Mouse (Mus musculus): ENCODE results near the gene Pik3cd. TPM values are rescaled to one million over a fixed set of nuclear protein-coding genes. Genes with fewer than 3 reads are reported as not detected.

The Pik3cd gene
- total and polyA plus RNA-seq, 3 experiments: 57.0 to 95.0 (median 72.1) TPM

DNA sequence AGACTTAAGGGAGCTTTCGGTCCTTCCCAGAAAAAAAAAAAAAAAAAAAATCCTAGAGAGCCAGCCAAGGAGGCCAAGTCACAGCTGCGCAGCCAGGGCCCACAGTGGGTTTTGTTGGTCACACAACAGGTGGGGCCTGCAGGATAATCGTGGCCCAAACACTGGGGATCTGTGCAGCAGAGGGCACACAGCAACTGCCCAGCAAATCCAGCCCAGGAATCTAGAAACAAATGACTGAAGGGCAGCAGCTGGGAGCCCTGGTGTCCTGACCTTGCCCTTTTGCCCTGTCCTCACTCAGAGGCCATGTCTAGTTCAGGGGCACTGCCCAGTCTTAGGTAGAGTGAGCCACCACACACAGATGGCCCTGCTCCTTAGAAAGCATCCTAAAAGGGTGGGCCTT lies 29.9 kb upstream of the Pik3cd start:
- in situ Hi-C loops (cut with MboI; ENCODE audit: low pct_ligation_motif_present, low pct_unique_long_range_greater_than_20kb, low sequenced_read_pairs): no loop called here
- H3K9me3 ChIP-seq (replicated peaks; ENCODE audit: low read length): no peaks in the 10 kb centered on the region
- DNase-seq (ENCODE audit: extremely low read depth): no peak
- H3K9ac ChIP-seq (ENCODE audit: insufficient read depth, low read depth): no peak overlapping the region
- H3K4me3 ChIP-seq (replicated peaks in 1 of 3; ENCODE audit: low read depth in 2 of 3, low read length in 2 of 3, poor library complexity in 1 of 3): no peak overlapping the region
- H3K36me3 ChIP-seq (replicated peaks in 1 of 2; ENCODE audit: control insufficient read depth in 1 of 2, insufficient read depth in 1 of 2, low read length in 1 of 2): peaks cover 39 to 82% of the 10 kb centered on the region in 2 experiments
- no peak overlapping the region for H3K27ac ChIP-seq (ENCODE audit: insufficient read depth, low read depth)
- peaks cover 14 to 50% of the 10 kb centered on the region in 2 experiments for H3K4me1 ChIP-seq (ENCODE audit: control insufficient read depth in 1 of 2, insufficient read depth in 2 of 2)
- dilution Hi-C loops (cut with MboI; ENCODE audit: extremely low pct_ligation_motif_present, extremely low pct_unique_long_range_greater_than_20kb, low sequenced_read_pairs): no loop called here
- no peaks in the 10 kb centered on the region for H3K27me3 ChIP-seq (replicated peaks)
- no peak overlapping the region for H3K4me2 ChIP-seq (ENCODE audit: insufficient read depth, low read depth, poor library complexity, severe bottlenecking)
- peaks cover 41% of the 10 kb centered on the region for H3K79me2 ChIP-seq (replicated peaks; ENCODE audit: control insufficient read depth, extremely low read depth, insufficient read depth, poor library complexity, severe bottlenecking)
- TF ChIP-seq CHD1 (IDR thresholded peaks at IDR 0.05; ENCODE audit: low read depth, low read length): no peak
- no peak for TF ChIP-seq ETS1 (conservative IDR thresholded peaks at IDR 0.05; ENCODE audit: low read depth, low read length)
- no peak for TF ChIP-seq MAZ (IDR thresholded peaks at IDR 0.05; ENCODE audit: low read depth, low read length)
- no peak for TF ChIP-seq GABPA (IDR thresholded peaks at IDR 0.05; ENCODE audit: insufficient replicate concordance, low read depth, low read length)
- no peak for TF ChIP-seq SIN3A (IDR thresholded peaks at IDR 0.05; ENCODE audit: low read length)
- no peak for TF ChIP-seq JUND (conservative IDR thresholded peaks at IDR 0.05; ENCODE audit: low read depth, low read length)
- TF ChIP-seq POLR2A (IDR thresholded peaks at IDR 0.05; ENCODE audit: low read depth, low read length): no peak
- TF ChIP-seq CTCF (conservative IDR thresholded peaks at IDR 0.05 in 1 of 2, IDR thresholded peaks at IDR 0.05 in 1 of 2; ENCODE audit: low read depth in 2 of 2, low read length in 2 of 2): no peak
- no peak for TF ChIP-seq NELFE (IDR thresholded peaks at IDR 0.05; ENCODE audit: low read depth, low read length)
- TF ChIP-seq ZC3H11A (IDR thresholded peaks at IDR 0.05; ENCODE audit: low read depth, low read length): no peak
- TF ChIP-seq RAD21 (IDR thresholded peaks at IDR 0.05; ENCODE audit: low read depth, low read length): no peak
- TF ChIP-seq ZNF384 (IDR thresholded peaks at IDR 0.05; ENCODE audit: low read depth, low read length): no peak
- no peak for TF ChIP-seq BHLHE40 (IDR thresholded peaks at IDR 0.05; ENCODE audit: low read depth, low read length)
- TF ChIP-seq HCFC1 (IDR thresholded peaks at IDR 0.05; ENCODE audit: low read depth, low read length): no peak
- TF ChIP-seq MEF2A (IDR thresholded peaks at IDR 0.05; ENCODE audit: borderline replicate concordance, low read depth, low read length): no peak

DNA sequence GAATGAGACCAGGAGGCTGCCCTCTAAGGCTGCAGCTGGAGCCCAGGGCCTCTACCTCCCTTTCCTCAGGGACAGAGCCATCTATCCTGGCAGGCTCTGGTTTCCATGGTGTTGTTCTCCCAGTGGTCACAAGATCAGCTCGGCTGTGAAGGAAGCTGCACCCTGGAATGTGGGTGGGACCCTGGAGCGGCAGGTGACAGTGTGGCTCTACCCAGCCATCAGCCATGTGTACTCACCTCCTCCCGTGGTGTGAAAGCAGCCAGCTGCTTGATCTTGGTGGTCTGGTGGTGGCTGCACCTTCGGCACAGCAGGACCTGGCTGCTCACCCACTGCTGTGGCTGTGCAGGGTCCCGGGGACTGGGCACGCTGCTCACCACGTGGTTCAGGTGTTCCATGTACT lies 28.5 kb upstream of the Pik3cd start:
- no peak overlapping the region for H3K27ac ChIP-seq (ENCODE audit: insufficient read depth, low read depth)
- H3K27me3 ChIP-seq (replicated peaks): no peaks in the 10 kb centered on the region
- in situ Hi-C loops (cut with MboI; ENCODE audit: low pct_ligation_motif_present, low pct_unique_long_range_greater_than_20kb, low sequenced_read_pairs) (no loop called here), dilution Hi-C loops (cut with MboI; ENCODE audit: extremely low pct_ligation_motif_present, extremely low pct_unique_long_range_greater_than_20kb, low sequenced_read_pairs) (no loop called here)
- H3K9me3 ChIP-seq (replicated peaks; ENCODE audit: low read length): no peaks in the 10 kb centered on the region
- no peak overlapping the region for H3K9ac ChIP-seq (ENCODE audit: insufficient read depth, low read depth)
- H3K36me3 ChIP-seq (replicated peaks in 1 of 2; ENCODE audit: control insufficient read depth in 1 of 2, insufficient read depth in 1 of 2, low read length in 1 of 2): peaks cover 52 to 92% of the 10 kb centered on the region in 2 experiments
- DNase-seq (ENCODE audit: extremely low read depth): no peak
- no peak for TF ChIP-seq POLR2AphosphoS2 (IDR thresholded peaks at IDR 0.05; ENCODE audit: low read depth, low read length)
- TF ChIP-seq ELF1 (IDR thresholded peaks at IDR 0.05; ENCODE audit: low read depth, low read length): no peak
- no peak for TF ChIP-seq USF2 (conservative IDR thresholded peaks at IDR 0.05; ENCODE audit: low read depth, low read length)
- no peak for TF ChIP-seq SMC3 (IDR thresholded peaks at IDR 0.05; ENCODE audit: low read depth, low read length)
- TF ChIP-seq ZNF384 (IDR thresholded peaks at IDR 0.05; ENCODE audit: low read depth, low read length): no peak
- TF ChIP-seq ZC3H11A (IDR thresholded peaks at IDR 0.05; ENCODE audit: low read depth, low read length): no peak
- TF ChIP-seq CTCF (conservative IDR thresholded peaks at IDR 0.05 in 1 of 2, IDR thresholded peaks at IDR 0.05 in 1 of 2; ENCODE audit: low read depth in 2 of 2, low read length in 2 of 2): no peak
- no peak for TF ChIP-seq PAX5 (IDR thresholded peaks at IDR 0.05; ENCODE audit: low read length)
- TF ChIP-seq SIN3A (IDR thresholded peaks at IDR 0.05; ENCODE audit: low read length): no peak
- TF ChIP-seq MAZ (IDR thresholded peaks at IDR 0.05; ENCODE audit: low read depth, low read length): no peak
- no peak for TF ChIP-seq BHLHE40 (IDR thresholded peaks at IDR 0.05; ENCODE audit: low read depth, low read length)
- TF ChIP-seq JUN (IDR thresholded peaks at IDR 0.05; ENCODE audit: insufficient read depth, low read depth, low read length): no peak
- no peak for TF ChIP-seq MAFK (IDR thresholded peaks at IDR 0.05; ENCODE audit: insufficient replicate concordance, low read length)
- TF ChIP-seq NRF1 (IDR thresholded peaks at IDR 0.05; ENCODE audit: low read depth, low read length): no peak
- TF ChIP-seq MEF2A (IDR thresholded peaks at IDR 0.05; ENCODE audit: borderline replicate concordance, low read depth, low read length): no peak
- no peak for TF ChIP-seq JUND (conservative IDR thresholded peaks at IDR 0.05; ENCODE audit: low read depth, low read length)
- TF ChIP-seq CHD2 (IDR thresholded peaks at IDR 0.05; ENCODE audit: low read length): no peak
- peaks cover 8 to 36% of the 10 kb centered on the region in 2 experiments for H3K4me1 ChIP-seq (ENCODE audit: control insufficient read depth in 1 of 2, insufficient read depth in 2 of 2)
- no peak overlapping the region for H3K4me3 ChIP-seq (replicated peaks in 1 of 3; ENCODE audit: low read depth in 2 of 3, low read length in 2 of 3, poor library complexity in 1 of 3)
- H3K4me2 ChIP-seq (ENCODE audit: insufficient read depth, low read depth, poor library complexity, severe bottlenecking): no peak overlapping the region
- peaks cover 26% of the 10 kb centered on the region for H3K79me2 ChIP-seq (replicated peaks; ENCODE audit: control insufficient read depth, extremely low read depth, insufficient read depth, poor library complexity, severe bottlenecking)
